Comparison of ENCODE assay signal across 14 mouse cellular contexts in genomic region chr5:124853079-124853478, GRCm38 (mm10). TPM values are rescaled to one million over a fixed set of nuclear protein-coding genes. Genes with fewer than 3 reads are reported as not detected.
A peak's percentile ranks its signal among the peaks of the same experiment; 100 is the strongest.
DNase-seq lines count a peak whose midpoint lies in the region; ATAC-seq and TF ChIP-seq lines count a peak whose summit lies in the region.
"Had no signal": no experiment of that assay in that cellular context is flagged by ENCODE, and none has a peak within 500 bp of the region (broad histone marks: within the 10 kb centered on the region; RNA-seq: fewer than 3 reads in every experiment).

No protein-coding gene starts in this region.

- H3K4me3 ChIP-seq in intestine, embryonic 16.5 days (ENCODE audit: low read length), result no peak overlapping the region
- no peak overlapping the region for H3K4me3 ChIP-seq in intestine, embryonic 15.5 days (replicated peaks)
- H3K4me3 ChIP-seq in lung, embryonic 14.5 days (ENCODE audit: low read depth, low read length), result no peak overlapping the region
- H3K4me3 ChIP-seq in lung, postnatal 0 days (ENCODE audit: low read depth, low read length), result no peak overlapping the region
- H3K4me3 ChIP-seq in forebrain, embryonic 10.5 days, result no peak overlapping the region
- H3K4me3 ChIP-seq: embryonic facial prominence, embryonic 12.5 days; midbrain, embryonic 12.5 days had no signal

- no peak for TF ChIP-seq EP300 in lung, postnatal 0 days (IDR thresholded peaks at IDR 0.05)

- no peak overlapping the region for H3K4me2 ChIP-seq in intestine, embryonic 16.5 days (ENCODE audit: low read depth, low read length)
- H3K4me2 ChIP-seq in intestine, embryonic 15.5 days (replicated peaks), result no peak overlapping the region
- no peak overlapping the region for H3K4me2 ChIP-seq in lung, embryonic 14.5 days
- H3K4me2 ChIP-seq in lung, postnatal 0 days (replicated peaks; ENCODE audit: low read depth, low read length), result no peak overlapping the region
- H3K4me2 ChIP-seq: embryonic facial prominence, embryonic 12.5 days; midbrain, embryonic 12.5 days had no signal

- no peak for TF ChIP-seq CTCF in lung, embryonic 14.5 days (IDR thresholded peaks at IDR 0.05; ENCODE audit: low read depth)
- TF ChIP-seq CTCF in lung, postnatal 0 days (IDR thresholded peaks at IDR 0.05), result no peak

- peaks cover 3% of the 10 kb centered on the region; the same call in 1 of the 2 replicates for H3K4me1 ChIP-seq in intestine, embryonic 16.5 days (ENCODE audit: control insufficient read depth, insufficient read depth, low read length)
- no peaks in the 10 kb centered on the region for H3K4me1 ChIP-seq in intestine, embryonic 15.5 days (replicated peaks)
- 0 out of 2 replicates have a peak, but pooled peaks cover 2% of the 10 kb centered on the region for H3K4me1 ChIP-seq in lung, embryonic 14.5 days (ENCODE audit: insufficient read depth)
- H3K4me1 ChIP-seq in lung, postnatal 0 days (ENCODE audit: insufficient read depth, low read depth, low read length), result no peaks in the 10 kb centered on the region; the same call in 1 of the 2 replicates
- peaks cover 5% of the 10 kb centered on the region; the same call in 1 of the 2 replicates for H3K4me1 ChIP-seq in forebrain, embryonic 10.5 days

- no peaks in the 10 kb centered on the region for H3K27me3 ChIP-seq in intestine, embryonic 16.5 days (replicated peaks; ENCODE audit: control insufficient read depth, insufficient read depth, low read length)
- no peaks in the 10 kb centered on the region for H3K27me3 ChIP-seq in intestine, embryonic 15.5 days (replicated peaks)
- no peaks in the 10 kb centered on the region for H3K27me3 ChIP-seq in lung, embryonic 14.5 days (ENCODE audit: insufficient read depth, low read length)
- no peaks in the 10 kb centered on the region for H3K27me3 ChIP-seq in lung, postnatal 0 days (replicated peaks; ENCODE audit: insufficient read depth, low read length)
- no peaks in the 10 kb centered on the region for H3K27me3 ChIP-seq in forebrain, embryonic 10.5 days (ENCODE audit: poor library complexity, severe bottlenecking)
- H3K27me3 ChIP-seq: embryonic facial prominence, embryonic 12.5 days; midbrain, embryonic 12.5 days had no signal

- DNase-seq in lung, embryonic 14.5 days, result peak; percentile 61
- no peak for DNase-seq in lung, adult 18-20 months
- peak; percentile 79 for DNase-seq in cerebellum, adult 11 months
- peak; percentile 30 for DNase-seq in lung, postnatal 0 days (ENCODE audit: low spot score)
- DNase-seq in forebrain, embryonic 10.5 days (ENCODE audit: extremely low spot score, low spot score), result no peak
- DNase-seq: heart, postnatal 14 days; layer of hippocampus, postnatal 36 days had no signal

- ATAC-seq in intestine, embryonic 16.5 days, result no peak
- ATAC-seq in intestine, embryonic 15.5 days, result no peak
- ATAC-seq in lung, embryonic 14.5 days (ENCODE audit: insufficient read depth), result peak; percentile 69
- peak; percentile 42; the same call in 1 of the 2 replicates for ATAC-seq in lung, postnatal 0 days
- ATAC-seq in erythroid progenitor cell, adult 5-6 weeks (replicated peaks; ENCODE audit: low FRiP score, poor library complexity, severe bottlenecking), result no peak
- ATAC-seq: forebrain, embryonic 14.5 days had no signal

- no peaks in the 10 kb centered on the region for H3K9me3 ChIP-seq in intestine, embryonic 16.5 days (ENCODE audit: control insufficient read depth, low read length)
- H3K9me3 ChIP-seq in intestine, embryonic 15.5 days, result no peaks in the 10 kb centered on the region
- H3K9me3 ChIP-seq in lung, embryonic 14.5 days (ENCODE audit: low read depth, low read length), result no peaks in the 10 kb centered on the region
- H3K9me3 ChIP-seq in lung, postnatal 0 days (ENCODE audit: low read length), result no peaks in the 10 kb centered on the region
- H3K9me3 ChIP-seq in forebrain, embryonic 10.5 days, result no peaks in the 10 kb centered on the region
- H3K9me3 ChIP-seq: embryonic facial prominence, embryonic 12.5 days; midbrain, embryonic 12.5 days had no signal

- no peaks in the 10 kb centered on the region for H3K36me3 ChIP-seq in intestine, embryonic 16.5 days (ENCODE audit: control insufficient read depth, insufficient read depth, low read length)
- no peaks in the 10 kb centered on the region for H3K36me3 ChIP-seq in intestine, embryonic 15.5 days
- H3K36me3 ChIP-seq in lung, embryonic 14.5 days (ENCODE audit: insufficient read depth), result no peaks in the 10 kb centered on the region
- no peaks in the 10 kb centered on the region for H3K36me3 ChIP-seq in lung, postnatal 0 days (ENCODE audit: insufficient read depth, low read length)
- no peaks in the 10 kb centered on the region for H3K36me3 ChIP-seq in forebrain, embryonic 10.5 days (replicated peaks)
- H3K36me3 ChIP-seq: embryonic facial prominence, embryonic 12.5 days; midbrain, embryonic 12.5 days had no signal

- peak overlapping the region; percentile 41 for H3K27ac ChIP-seq in intestine, embryonic 16.5 days (ENCODE audit: low read length)
- no peak overlapping the region for H3K27ac ChIP-seq in intestine, embryonic 15.5 days
- H3K27ac ChIP-seq in lung, embryonic 14.5 days (ENCODE audit: low read depth), result peak overlapping the region; percentile 51
- 0 out of 2 replicates have a peak overlapping the region, but pooled peaks have one; percentile 0 for H3K27ac ChIP-seq in lung, postnatal 0 days (ENCODE audit: low read length)
- H3K27ac ChIP-seq in forebrain, embryonic 10.5 days, result no peak overlapping the region
- H3K27ac ChIP-seq: embryonic facial prominence, embryonic 12.5 days; midbrain, embryonic 12.5 days had no signal

- H3K9ac ChIP-seq in intestine, embryonic 16.5 days (ENCODE audit: low read depth, low read length), result no peak overlapping the region
- no peak overlapping the region for H3K9ac ChIP-seq in intestine, embryonic 15.5 days
- H3K9ac ChIP-seq in lung, embryonic 14.5 days, result no peak overlapping the region
- H3K9ac ChIP-seq in lung, postnatal 0 days (replicated peaks; ENCODE audit: low read depth), result no peak overlapping the region
- H3K9ac ChIP-seq: embryonic facial prominence, embryonic 12.5 days; midbrain, embryonic 12.5 days had no signal

- WGBS in intestine, embryonic 16.5 days, result 63% methylated on average over 2 of the region's 2 CpGs
- 61% methylated on average over 2 of the region's 2 CpGs for WGBS in intestine, embryonic 15.5 days
- WGBS in lung, embryonic 14.5 days, result 33% methylated on average over 2 of the region's 2 CpGs
- 58% methylated on average over 2 of the region's 2 CpGs for WGBS in lung, postnatal 0 days
- 84% methylated on average over 2 of the region's 2 CpGs for WGBS in forebrain, embryonic 10.5 days

RNA-seq across cellular contexts. Expression of gene Ccdc92, which starts 9.1 kb away (rescaled TPM):
- 4.1 and 4.3 TPM in 2 replicates for polyA plus RNA-seq in intestine, embryonic 16.5 days (2015; fragmentation: Nextera tagmentation; extraction: Ambion mirVana)
- polyA plus RNA-seq in intestine, embryonic 15.5 days (2015; fragmentation: Nextera tagmentation; extraction: Ambion mirVana), result 6.4 and 6.6 TPM in 2 replicates
- 7.5 and 8.8 TPM in 2 replicates for polyA plus RNA-seq in lung, embryonic 14.5 days (2014; fragmentation: Nextera tagmentation; extraction: Ambion mirVana)
- polyA plus RNA-seq in lung, postnatal 0 days (2015; fragmentation: Nextera tagmentation; extraction: Ambion mirVana), result 9.8 and 10.7 TPM in 2 replicates
- polyA plus RNA-seq in forebrain, embryonic 10.5 days (2016; fragmentation: Nextera tagmentation; extraction: Ambion mirVana), result 14.0 and 14.4 TPM in 2 replicates
- 1.3 TPM in 1 of 2 replicates, not detected in the other for total RNA-seq in erythroid progenitor cell, adult 5-6 weeks (2015; ENCODE audit: low replicate concordance)
- total RNA-seq in erythroid progenitor cell, adult 5-6 weeks (2017; ENCODE audit: low replicate concordance), result 0.68 and 1.8 TPM in 2 replicates
- total RNA-seq: liver, adult 2 months had no signal

RNA-seq across cellular contexts. Expression of gene Zfp664, which starts 9.4 kb away (rescaled TPM):
- polyA plus RNA-seq in intestine, embryonic 16.5 days (2015; fragmentation: Nextera tagmentation; extraction: Ambion mirVana), result 48.1 and 54.0 TPM in 2 replicates
- 77.1 and 77.4 TPM in 2 replicates for polyA plus RNA-seq in intestine, embryonic 15.5 days (2015; fragmentation: Nextera tagmentation; extraction: Ambion mirVana)
- 90.7 and 98.9 TPM in 2 replicates for polyA plus RNA-seq in lung, embryonic 14.5 days (2014; fragmentation: Nextera tagmentation; extraction: Ambion mirVana)
- polyA plus RNA-seq in lung, postnatal 0 days (2015; fragmentation: Nextera tagmentation; extraction: Ambion mirVana), result 79.5 and 90.5 TPM in 2 replicates
- 148 and 162 TPM in 2 replicates for polyA plus RNA-seq in forebrain, embryonic 10.5 days (2016; fragmentation: Nextera tagmentation; extraction: Ambion mirVana)
- 4.2 and 9.0 TPM in 2 replicates for total RNA-seq in erythroid progenitor cell, adult 5-6 weeks (2015; ENCODE audit: low replicate concordance)
- total RNA-seq in erythroid progenitor cell, adult 5-6 weeks (2017; ENCODE audit: low replicate concordance), result 7.3 and 12.5 TPM in 2 replicates

Comparison
In these comparisons a context has a peak if more than half of its experiments do, and no peak if none do; other contexts are left out.
1. H3K27ac ChIP-seq: peak in intestine, embryonic 16.5 days (single experiment), lung, embryonic 14.5 days (single experiment) and lung, postnatal 0 days (single experiment); none in intestine, embryonic 15.5 days (single experiment) and forebrain, embryonic 10.5 days (single experiment).
2. DNase-seq: peak in lung, embryonic 14.5 days (single experiment), cerebellum, adult 11 months (single experiment) and lung, postnatal 0 days (single experiment); none in lung, adult 18-20 months (0 of 2) and forebrain, embryonic 10.5 days (single experiment).
3. ATAC-seq: peak in lung, embryonic 14.5 days (single experiment) and lung, postnatal 0 days (single experiment); none in intestine, embryonic 16.5 days (single experiment), intestine, embryonic 15.5 days (single experiment) and erythroid progenitor cell, adult 5-6 weeks (single experiment).